Mouse (Mus musculus) limb, embryonic 14.5 days (tissue): ENCODE measurements around the gene Stpg1. TPM values are rescaled to one million over a fixed set of nuclear protein-coding genes. Genes with fewer than 3 reads are reported as not detected.

Source experiments
- ATAC-seq: fragments of 200-750 bp; cut with Nextera tagmentation; 2 replicates; pipeline ENCODE4 v1.8.0; 2017; ENCODE audit warnings: low read depth, moderate number of reproducible peaks, moderate TSS enrichment; ENCODE audit not compliant: low FRiP score
- DNase-seq: peaks from one replicate; pipeline ENCODE4 v3.0.0-alpha.2; 2015; ENCODE audit warnings: low spot score
- H3K27ac ChIP-seq: fragments of 300-500 bp; sonication (generic); replicated peaks from 2 replicates; pipeline ENCODE4 v1.5.1; 2014; ENCODE audit warnings: low read depth, mild to moderate bottlenecking, low read length, moderate library complexity, mixed read lengths
- H3K27me3 ChIP-seq: fragments of 300-500 bp; sonication (generic); 2 replicates; pipeline ENCODE4 v1.6.1; 2014; ENCODE audit warnings: low read length, mixed read lengths; ENCODE audit not compliant: control insufficient read depth, insufficient read depth
- H3K36me3 ChIP-seq: fragments of 300-500 bp; sonication (generic); 2 replicates; pipeline ENCODE4 v1.6.1; 2014; ENCODE audit warnings: mild to moderate bottlenecking, low read length, moderate library complexity, mixed read lengths; ENCODE audit not compliant: control insufficient read depth, insufficient read depth
- H3K4me1 ChIP-seq: fragments of 300-500 bp; sonication (generic); 2 replicates; pipeline ENCODE4 v1.6.1; 2014; ENCODE audit warnings: antibody characterized with exemption, low read length, mixed read lengths; ENCODE audit not compliant: control insufficient read depth, insufficient read depth
- H3K4me2 ChIP-seq: fragments of 300-500 bp; sonication (generic); replicated peaks from 2 replicates; pipeline ENCODE4 v1.6.1; 2014; ENCODE audit warnings: low read depth, mild to moderate bottlenecking, low read length, moderate library complexity; ENCODE audit not compliant: severe bottlenecking
- H3K4me3 ChIP-seq: fragments of 300-500 bp; sonication (generic); replicated peaks from 2 replicates; pipeline ENCODE4 v1.5.1; 2014; ENCODE audit warnings: low read length
- H3K9ac ChIP-seq: fragments of 300-500 bp; sonication (generic); 2 replicates; pipeline ENCODE4 v1.6.1; 2014; ENCODE audit warnings: mild to moderate bottlenecking, low read depth, low read length, moderate library complexity; ENCODE audit not compliant: severe bottlenecking
- H3K9me3 ChIP-seq: fragments of 300-500 bp; sonication (generic); 2 replicates; pipeline ENCODE4 v1.6.1; 2016; ENCODE audit warnings: low read length; ENCODE audit not compliant: control insufficient read depth
- POLR2A ChIP-seq: fragments of 200-500 bp; IDR thresholded peaks from 2 replicates; pipeline ENCODE4 v1.8.0; 2012; ENCODE audit warnings: inconsistent platforms, mild to moderate bottlenecking, moderate library complexity, borderline replicate concordance; ENCODE audit not compliant: insufficient read depth, insufficient read length; ENCODE audit errors: extremely low read depth
- WGBS: fragments of 180-500 bp; shearing (Covaris S2); extraction: QIAGEN DNeasy Blood & Tissue Kit; methylation state at CpG from one replicate; pipeline ENCODE4 v1.1.7; 2014; 5-methylcytosine and 5-hydroxymethylcytosine counted together
- microRNA-seq: library from miRNA; unstranded; fragments of <30 nt; microRNA quantifications from one replicate; pipeline ENCODE4, GENCODE M21; 2016
- polyA plus RNA-seq, 2 experiments: library from polyadenylated mRNA; depleted of rRNA in 1 of 2; stranded (reverse) in 1 of 2; unstranded in 1 of 2; fragments of >200 nt; fragmentation: Nextera tagmentation in 1 of 2; extraction: Ambion mirVana in 1 of 2; gene quantifications; 2 replicates each; pipeline versions ENCODE4 v1.2.1 to v1.2.3; 2012 to 2014

The Stpg1 gene
- polyA plus RNA-seq, 2 experiments: 0.15 to 0.20 TPM

GRCm38 (mm10) chr4:135575365-135576140, 81.0 kb downstream of the Stpg1 start:
- H3K4me3 ChIP-seq: no peak overlapping the region
- H3K4me2 ChIP-seq: no peak overlapping the region
- no peak overlapping the region for H3K27ac ChIP-seq
- TF ChIP-seq POLR2A: no peak
- H3K27me3 ChIP-seq: 0 out of 2 replicates have a peak, but pooled peaks cover 15% of the 10 kb centered on the region
- 50% methylated on average over 15 of the region's 15 CpGs for WGBS
- peaks cover 22% of the 10 kb centered on the region for H3K4me1 ChIP-seq
- no peaks in the 10 kb centered on the region for H3K36me3 ChIP-seq
- no peak overlapping the region for H3K9ac ChIP-seq
- DNase-seq (no peak), ATAC-seq (no peak)
- no peaks in the 10 kb centered on the region for H3K9me3 ChIP-seq

- DNase-seq (no peak), ATAC-seq (no peak)
- Histone ChIP-seq H3K9me3 (no peaks in the 10 kb centered on the region), H3K27ac (no peak overlapping the region), H3K4me2 (no peak overlapping the region), H3K27me3 (0 out of 2 replicates have a peak, but pooled peaks cover 6% of the 10 kb centered on the region), H3K4me3 (no peak overlapping the region), H3K4me1 (peaks cover 16% of the 10 kb centered on the region), H3K9ac (no peak overlapping the region), H3K36me3 (no peaks in the 10 kb centered on the region)
- WGBS: 77% methylated on average over 5 of the region's 5 CpGs
- TF ChIP-seq POLR2A: no peak
These were observed 83.9 kb downstream of the Stpg1 start for GRCm38 (mm10) chr4:135578490-135578889.

DNA sequence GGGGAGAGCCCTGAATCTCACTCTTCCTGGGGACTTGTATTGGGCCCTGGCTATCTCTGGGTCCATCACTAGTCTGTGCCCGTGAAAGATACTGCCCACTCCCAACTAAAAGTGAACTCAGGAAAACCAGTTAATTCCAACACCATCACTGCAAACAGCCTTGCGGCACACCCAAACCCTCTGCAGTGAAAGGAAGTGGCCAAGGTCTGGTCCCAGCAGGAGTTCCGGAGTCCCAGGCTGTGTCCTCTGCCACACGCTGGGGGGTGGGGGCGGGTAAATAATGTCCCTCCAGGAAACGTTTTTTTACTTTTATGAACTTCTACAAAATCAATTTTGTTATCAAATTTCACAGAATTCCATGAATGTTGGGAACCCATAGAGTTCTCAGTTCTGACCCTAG, 85.1 kb downstream of the Stpg1 start:
- Histone ChIP-seq H3K4me2 (no peak overlapping the region), H3K27me3 (no peaks in the 10 kb centered on the region), H3K4me3 (no peak overlapping the region), H3K4me1 (peaks cover 10% of the 10 kb centered on the region; the same call in 1 of the 2 replicates), H3K9ac (no peak overlapping the region), H3K27ac (no peak overlapping the region), H3K9me3 (no peaks in the 10 kb centered on the region), H3K36me3 (no peaks in the 10 kb centered on the region)
- DNase-seq (no peak), ATAC-seq (no peak)
- 46% methylated on average over 6 of the region's 6 CpGs for WGBS
- no peak for TF ChIP-seq POLR2A

DNA sequence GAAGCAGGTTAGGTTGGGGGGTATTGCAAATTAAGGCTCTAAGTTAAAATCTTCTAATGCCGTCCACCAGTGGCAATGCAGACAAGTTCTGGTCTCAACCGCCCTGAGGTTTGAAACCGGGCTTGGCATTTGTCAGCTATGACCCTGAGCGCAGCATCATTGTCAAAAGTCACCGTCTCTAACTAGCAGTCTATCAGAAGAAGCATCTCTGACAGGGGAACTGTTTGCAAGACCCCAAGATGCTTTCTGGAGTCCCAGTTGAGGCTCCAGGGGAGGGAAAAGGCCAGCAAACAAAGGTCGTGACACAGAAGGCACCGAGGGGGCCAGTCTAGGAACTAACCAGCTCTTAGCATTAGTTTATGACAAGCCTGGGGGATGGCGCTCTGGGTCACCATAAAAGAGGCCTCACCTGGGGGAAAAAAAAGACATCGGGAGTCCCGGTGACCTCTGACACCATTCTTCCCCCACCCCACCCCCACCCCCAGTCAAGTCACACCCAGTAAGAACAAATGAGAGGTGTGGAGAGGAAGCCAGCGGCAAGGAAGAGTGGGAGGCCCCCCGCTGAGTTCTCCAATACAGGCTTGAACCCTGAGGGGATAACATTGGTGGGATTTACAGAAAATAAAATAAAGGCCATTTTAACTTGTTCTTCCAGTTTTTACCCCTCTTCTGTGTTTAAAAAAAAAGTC, 86.8 kb downstream of the Stpg1 start:
- H3K27ac ChIP-seq: no peak overlapping the region
- WGBS: 22% methylated on average over 12 of the region's 12 CpGs

DNA sequence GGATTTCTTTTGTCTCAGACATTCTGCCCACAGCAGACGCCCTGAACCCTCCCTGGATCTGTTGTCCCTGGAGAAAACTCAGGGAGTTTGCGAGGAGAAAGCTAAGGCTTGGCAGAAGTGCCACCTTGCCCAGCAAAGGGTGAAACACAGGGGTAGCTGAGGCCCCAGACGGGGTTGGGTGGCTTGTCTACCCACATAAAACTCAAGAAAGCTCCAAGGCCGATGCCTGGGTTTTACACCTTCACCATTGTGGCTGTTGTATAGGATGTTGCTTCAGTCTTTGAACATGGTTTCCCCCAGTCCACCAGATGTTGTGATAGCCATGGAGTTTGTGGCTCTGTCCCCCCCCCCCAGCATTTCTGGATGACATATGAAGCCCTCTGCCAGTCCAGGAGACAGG, 90.2 kb downstream of the Stpg1 start:
- no peaks in the 10 kb centered on the region for H3K36me3 ChIP-seq
- H3K27me3 ChIP-seq: no peaks in the 10 kb centered on the region
- H3K4me2 ChIP-seq: no peak overlapping the region
- 56% methylated on average over 4 of the region's 4 CpGs for WGBS
- H3K4me3 ChIP-seq: no peak overlapping the region
- ATAC-seq: no peak
- no peak overlapping the region for H3K9ac ChIP-seq
- no peak for DNase-seq
- no peaks in the 10 kb centered on the region for H3K9me3 ChIP-seq
- TF ChIP-seq POLR2A: no peak
- H3K27ac ChIP-seq: no peak overlapping the region
- H3K4me1 ChIP-seq: peaks cover 10% of the 10 kb centered on the region; the same call in 1 of the 2 replicates

More for the DNA sequence above, 86.8 kb downstream of the Stpg1 start:
- DNase-seq (no peak), ATAC-seq (no peak)
- Histone ChIP-seq H3K4me2 (no peak overlapping the region), H3K4me1 (peaks cover 10% of the 10 kb centered on the region; the same call in 1 of the 2 replicates), H3K27me3 (no peaks in the 10 kb centered on the region), H3K36me3 (no peaks in the 10 kb centered on the region), H3K9me3 (no peaks in the 10 kb centered on the region), H3K4me3 (no peak overlapping the region), H3K9ac (no peak overlapping the region)
- no peak for TF ChIP-seq POLR2A

Small RNA genes within 50 kb of the gene (microRNA-seq; reads per million reads assigned to microRNA genes)
- gene Gm25317: not detected

Other genes with a start within 250 kb of the Stpg1 start
- gene Clic4, start 222.0 kb upstream of the Stpg1 start, polyA plus RNA-seq (2012; rRNA removed): 68.0 and 72.1 TPM in 2 replicates
- gene Clic4, start 222.0 kb upstream of the Stpg1 start, polyA plus RNA-seq (2014; fragmentation: Nextera tagmentation; extraction: Ambion mirVana): 88.2 and 98.9 TPM in 2 replicates
- 158 and 197 TPM in 2 replicates for gene Srrm1, start 141.5 kb upstream of the Stpg1 start, polyA plus RNA-seq (2012; rRNA removed)
- gene Srrm1, start 141.5 kb upstream of the Stpg1 start, polyA plus RNA-seq (2014; fragmentation: Nextera tagmentation; extraction: Ambion mirVana): 176 and 202 TPM in 2 replicates
- 20.9 and 30.3 TPM in 2 replicates for gene Ncmap, start 96.6 kb upstream of the Stpg1 start, polyA plus RNA-seq (2012; rRNA removed)
- gene Ncmap, start 96.6 kb upstream of the Stpg1 start, polyA plus RNA-seq (2014; fragmentation: Nextera tagmentation; extraction: Ambion mirVana): 11.9 and 12.8 TPM in 2 replicates
- gene Rcan3, start 60.9 kb upstream of the Stpg1 start, polyA plus RNA-seq (2012; rRNA removed): 16.1 and 18.0 TPM in 2 replicates
- gene Rcan3, start 60.9 kb upstream of the Stpg1 start, polyA plus RNA-seq (2014; fragmentation: Nextera tagmentation; extraction: Ambion mirVana): 14.0 and 17.3 TPM in 2 replicates
- gene Nipal3, start 248 bp downstream of the Stpg1 start, polyA plus RNA-seq (2012; rRNA removed): 4.7 and 6.3 TPM in 2 replicates
- gene Nipal3, start 248 bp downstream of the Stpg1 start, polyA plus RNA-seq (2014; fragmentation: Nextera tagmentation; extraction: Ambion mirVana): 1.4 and 2.6 TPM in 2 replicates
- 17.2 and 20.6 TPM in 2 replicates for gene Grhl3, start 78.8 kb downstream of the Stpg1 start, polyA plus RNA-seq (2012; rRNA removed)
- 44.4 and 46.2 TPM in 2 replicates for gene Grhl3, start 78.8 kb downstream of the Stpg1 start, polyA plus RNA-seq (2014; fragmentation: Nextera tagmentation; extraction: Ambion mirVana)
- gene Ifnlr1, start 191.5 kb downstream of the Stpg1 start, polyA plus RNA-seq (2012; rRNA removed): 3.1 and 3.4 TPM in 2 replicates
- 1.1 and 2.0 TPM in 2 replicates for gene Ifnlr1, start 191.5 kb downstream of the Stpg1 start, polyA plus RNA-seq (2014; fragmentation: Nextera tagmentation; extraction: Ambion mirVana)
- 1.2 and 1.6 TPM in 2 replicates for gene Il22ra1, start 233.4 kb downstream of the Stpg1 start, polyA plus RNA-seq (2012; rRNA removed)
- gene Il22ra1, start 233.4 kb downstream of the Stpg1 start, polyA plus RNA-seq (2014; fragmentation: Nextera tagmentation; extraction: Ambion mirVana): 0.79 and 1.2 TPM in 2 replicates